Mouse (Mus musculus) urinary bladder, postnatal 0 days (tissue): ENCODE measurements around the gene Prcp. TPM values are rescaled to one million over a fixed set of nuclear protein-coding genes. Genes with fewer than 3 reads are reported as not detected.

Experiments used
- polyA plus RNA-seq: library from polyadenylated mRNA; unstranded; fragments of >200 nt; fragmentation: Nextera tagmentation; extraction: Ambion mirVana; gene quantifications from 2 replicates; pipeline ENCODE4 v1.2.1, GENCODE M21; 2015

The Prcp gene
- polyA plus RNA-seq: 10.2 and 11.6 TPM in 2 replicates

DNA sequence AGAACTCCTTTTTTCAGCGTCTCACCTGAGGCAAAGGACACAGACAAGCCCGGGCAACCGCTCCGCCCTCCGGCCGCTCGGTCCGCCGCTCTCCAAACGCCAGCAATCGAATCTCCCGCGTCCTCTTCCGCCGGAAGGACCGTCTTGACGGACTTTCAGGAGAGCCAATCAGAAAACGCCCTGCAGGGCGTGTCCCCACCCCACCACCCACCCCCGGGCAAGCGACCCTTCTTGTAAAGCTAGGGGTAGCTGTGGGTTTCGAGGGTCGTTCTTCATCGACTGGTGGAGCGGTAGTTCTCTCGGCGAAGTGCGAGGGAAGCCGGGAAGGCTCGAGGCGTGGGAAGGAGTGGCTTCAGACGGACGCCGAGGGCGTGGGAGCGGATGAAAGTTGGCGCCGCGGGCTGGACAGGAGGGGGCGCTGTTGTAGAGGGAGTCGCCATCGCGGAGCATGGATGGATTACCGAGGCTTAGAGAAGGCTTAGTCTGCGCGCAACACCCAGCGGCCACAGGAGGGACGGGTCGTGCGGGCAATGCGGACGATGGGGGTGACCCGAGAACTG lies at the start of gene Prcp, which contains the start of gene Ddias:
TSS of gene Prcp (plus strand) at position 355 of the 560 bp plus-strand sequence.
TSS of gene Ddias (minus strand) at position 132 of the 560 bp plus-strand sequence.

Other genes starting within 250 kb of the Prcp start
- 2.3 and 2.5 TPM in 2 replicates for gene Ankrd42, start 237.3 kb upstream of the Prcp start, polyA plus RNA-seq
- gene Pcf11, start 204.5 kb upstream of the Prcp start, polyA plus RNA-seq: 10.3 and 12.4 TPM in 2 replicates
- gene Rab30, start 132.9 kb upstream of the Prcp start, polyA plus RNA-seq: 8.5 and 9.5 TPM in 2 replicates
- gene Ddias, start 223 bp upstream of the Prcp start, polyA plus RNA-seq: 2.7 and 3.6 TPM in 2 replicates
- 0.84 and 1.2 TPM in 2 replicates for gene Fam181b, start 205.4 kb downstream of the Prcp start, polyA plus RNA-seq